Mouse (Mus musculus) cerebellum, adult 2 months (tissue): ENCODE measurements at regions not wholly inside any gene's neighbourhood (a gene's known extent, or its start where the extent isn't known, plus 50 kb on each side); places are given as distances from the start of the nearest gene placed in this dataset.

Experiments used
- DNase-seq, 2 experiments: peaks; one replicate each; pipeline ENCODE4 v3.0.0; 2021
- H3K27ac ChIP-seq: fragments of 200-500 bp; 2 replicates; pipeline ENCODE4 v1.5.1; 2012; ENCODE audit warnings: low read length, control low read depth, inconsistent platforms; ENCODE audit not compliant: insufficient read depth
- H3K27me3 ChIP-seq: fragments of 200-500 bp; 2 replicates; pipeline ENCODE4 v1.6.1; 2012; ENCODE audit warnings: inconsistent platforms, mild to moderate bottlenecking, low read length, moderate library complexity; ENCODE audit not compliant: control insufficient read depth, insufficient read depth
- H3K4me1 ChIP-seq: fragments of 200-500 bp; 2 replicates; pipeline ENCODE4 v1.6.1; 2011; ENCODE audit warnings: low read length; ENCODE audit not compliant: control insufficient read depth, insufficient read depth
- H3K4me3 ChIP-seq: fragments of 200-500 bp; replicated peaks from 2 replicates; pipeline ENCODE3; 2011; ENCODE audit warnings: mild to moderate bottlenecking, low read depth, low read length, control low read depth; ENCODE audit not compliant: insufficient read depth
- CTCF ChIP-seq: fragments of 200-500 bp; IDR thresholded peaks from 2 replicates; pipeline ENCODE4 v1.5.1; 2011; ENCODE audit warnings: low read depth, mild to moderate bottlenecking, control low read depth, low read length, moderate library complexity, borderline replicate concordance; ENCODE audit not compliant: insufficient read depth
- POLR2A ChIP-seq: fragments of 200-500 bp; IDR thresholded peaks from 2 replicates; pipeline ENCODE4 v1.6.1; 2011; ENCODE audit warnings: low read length, control low read depth, borderline replicate concordance; ENCODE audit not compliant: insufficient read depth
- WGBS: fragments of 180-500 bp; shearing (Covaris S2); methylation state at CpG from one replicate; pipeline ENCODE4 v1.1.7; 2018; 5-methylcytosine and 5-hydroxymethylcytosine counted together

DNA sequence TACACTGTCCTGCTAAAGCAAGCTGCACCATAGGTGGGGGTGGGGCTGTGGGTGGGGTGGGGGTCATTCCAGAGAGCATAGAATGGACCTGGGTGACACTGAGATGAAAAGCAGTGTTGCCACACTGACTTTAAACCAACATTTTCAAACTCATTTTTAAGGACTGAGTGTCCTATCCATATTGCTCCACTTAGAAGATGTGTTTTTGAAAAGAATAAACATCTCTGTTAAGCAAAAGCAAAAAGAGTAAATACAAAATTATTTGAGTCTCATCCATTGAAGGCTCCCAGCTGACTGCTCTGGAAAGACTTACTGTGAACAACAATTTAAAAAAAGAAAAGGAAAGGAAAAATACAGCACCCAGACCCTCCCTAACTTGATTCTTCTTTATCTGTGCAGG, 202.3 kb upstream of the Usp24 start:
- H3K27ac ChIP-seq: no peak overlapping the region
- H3K4me3 ChIP-seq: no peak overlapping the region
- TF ChIP-seq CTCF (no peak), POLR2A (no peak)
- DNase-seq: no peak
- no peaks in the 10 kb centered on the region for H3K4me1 ChIP-seq
- no peaks in the 10 kb centered on the region for H3K27me3 ChIP-seq

DNA sequence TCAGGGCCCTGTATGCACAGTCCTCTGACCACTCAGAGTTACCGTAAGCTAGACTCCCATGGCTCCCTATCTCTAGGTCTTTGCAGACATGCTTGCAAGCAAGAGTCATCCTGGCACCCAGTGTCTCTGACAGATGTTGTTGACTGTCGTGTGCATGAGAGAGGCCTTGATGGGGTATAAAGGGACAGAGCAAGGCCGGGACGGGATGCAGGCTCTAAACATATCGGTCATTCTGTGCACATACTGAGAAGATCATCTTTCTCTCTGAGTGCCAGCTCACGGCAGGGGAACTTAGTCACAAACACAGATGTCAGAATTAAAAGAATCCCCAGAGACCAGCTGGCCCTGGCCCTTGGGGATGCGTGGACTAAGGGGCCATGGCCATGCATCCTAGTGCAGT, 199.4 kb upstream of the Usp24 start:
- TF ChIP-seq CTCF (no peak), POLR2A (no peak)
- no peaks in the 10 kb centered on the region for H3K4me1 ChIP-seq
- H3K27ac ChIP-seq: no peak overlapping the region
- H3K4me3 ChIP-seq: no peak overlapping the region
- WGBS: 39% methylated on average over 7 of the region's 7 CpGs
- no peak for DNase-seq
- H3K27me3 ChIP-seq: no peaks in the 10 kb centered on the region

DNA sequence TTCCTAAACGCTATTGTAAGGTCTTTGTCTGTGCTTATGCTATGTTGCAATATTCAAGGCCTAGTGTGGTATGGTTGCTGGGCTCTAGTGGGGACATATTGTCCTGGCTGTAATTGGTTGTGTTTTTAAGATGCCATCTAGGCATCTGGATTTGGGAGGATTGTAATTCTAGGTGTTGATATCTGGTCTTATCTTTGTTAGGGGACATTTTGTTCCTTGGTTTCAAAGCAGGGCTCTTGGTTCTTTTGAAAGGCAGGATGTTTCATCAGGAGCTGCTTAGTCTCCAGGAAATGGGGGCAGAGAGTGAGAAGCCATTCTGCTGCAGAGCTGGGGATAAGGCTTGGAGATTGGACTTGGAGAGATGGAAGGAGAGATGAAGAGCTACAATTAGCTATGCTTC, 194.7 kb upstream of the Usp24 start:
- DNase-seq: no peak

DNA sequence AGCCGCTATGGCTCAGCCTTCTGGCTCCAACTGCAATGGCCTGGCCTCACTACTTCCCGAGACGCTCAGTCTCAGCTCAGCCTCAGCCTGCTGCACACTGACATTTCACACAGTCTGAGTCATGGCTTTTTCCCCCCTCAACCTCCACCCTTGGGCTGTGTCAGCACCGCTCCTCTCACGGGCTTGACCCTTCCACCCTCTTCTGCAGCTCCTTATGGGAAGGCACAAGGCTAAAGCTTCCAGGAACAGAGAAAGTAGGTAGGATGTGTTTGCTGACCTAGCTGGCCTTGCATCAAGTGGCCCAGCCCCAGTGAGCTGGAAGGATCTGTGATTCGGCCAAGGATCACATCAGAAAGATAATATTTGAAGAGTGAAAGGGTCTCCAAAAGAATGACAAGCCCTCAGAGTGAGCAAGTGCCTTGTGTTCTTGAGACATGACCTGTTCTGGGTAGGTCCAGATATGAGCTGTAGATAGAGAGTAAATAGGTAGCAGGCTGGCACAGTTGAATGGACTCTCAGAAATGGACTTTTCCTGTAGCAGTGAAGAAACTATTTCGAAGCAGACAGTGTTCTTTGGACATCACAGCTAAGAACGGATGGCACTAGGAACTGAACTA, 192.9 kb upstream of the Usp24 start:
- no peak overlapping the region for H3K27ac ChIP-seq
- WGBS: 90% methylated on average over 8 of the region's 8 CpGs
- no peak overlapping the region for H3K4me3 ChIP-seq
- DNase-seq: no peak
- no peaks in the 10 kb centered on the region for H3K27me3 ChIP-seq
- no peaks in the 10 kb centered on the region for H3K4me1 ChIP-seq
- TF ChIP-seq POLR2A (no peak), CTCF (no peak)

More for the DNA sequence above, 194.7 kb upstream of the Usp24 start:
- H3K4me1 ChIP-seq: no peaks in the 10 kb centered on the region
- H3K27ac ChIP-seq: no peak overlapping the region
- no peaks in the 10 kb centered on the region for H3K27me3 ChIP-seq
- TF ChIP-seq POLR2A (no peak), CTCF (no peak)
- H3K4me3 ChIP-seq: no peak overlapping the region
- 91% methylated on average over 1 of the region's 1 CpGs for WGBS

DNA sequence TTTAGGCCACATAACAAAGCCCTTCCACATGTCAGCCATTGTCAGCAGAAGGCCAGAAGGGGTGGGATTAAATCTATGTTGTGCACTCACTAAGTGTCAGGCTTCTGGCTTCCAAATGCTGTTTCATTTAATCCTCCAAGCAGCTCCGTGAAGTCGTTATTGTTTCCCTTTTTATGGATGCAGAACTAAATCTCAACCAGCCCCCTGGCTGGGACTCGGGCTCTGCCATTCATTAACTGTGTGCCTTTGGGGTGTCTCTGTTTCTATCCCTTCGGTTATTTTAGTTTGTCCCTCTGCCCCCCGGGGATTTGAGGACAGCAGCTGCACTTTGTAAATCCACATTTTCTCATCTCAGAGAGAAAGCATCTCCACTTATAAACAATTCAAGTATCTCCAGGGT, 188.8 kb upstream of the Usp24 start:
- H3K27me3 ChIP-seq: no peaks in the 10 kb centered on the region
- no peak for DNase-seq
- no peak overlapping the region for H3K27ac ChIP-seq
- H3K4me3 ChIP-seq: no peak overlapping the region
- 52% methylated on average over 5 of the region's 5 CpGs for WGBS
- no peak for TF ChIP-seq POLR2A
- TF ChIP-seq CTCF: no peak
- H3K4me1 ChIP-seq: no peaks in the 10 kb centered on the region

DNA sequence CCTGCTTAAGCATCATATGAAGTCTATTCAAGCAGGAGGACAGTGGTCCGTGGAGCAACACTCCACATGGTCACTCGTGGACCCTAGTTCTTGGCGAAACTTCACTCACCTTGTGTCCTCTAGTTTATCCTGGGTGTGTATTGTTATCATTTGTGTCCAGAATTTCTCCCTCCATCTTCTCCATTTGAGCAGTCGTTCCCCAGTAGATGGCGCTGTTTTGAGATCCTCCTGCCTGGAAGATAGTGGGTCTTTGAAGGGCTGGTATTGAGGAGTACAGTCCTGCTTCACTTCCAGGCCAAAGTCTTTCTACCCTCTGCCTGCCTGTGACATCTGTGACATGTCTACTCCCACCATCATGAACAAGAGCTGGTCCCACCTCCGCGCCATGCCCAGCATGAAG, 188.4 kb upstream of the Usp24 start:
- Histone ChIP-seq H3K4me3 (no peak overlapping the region), H3K27me3 (no peaks in the 10 kb centered on the region), H3K27ac (no peak overlapping the region), H3K4me1 (no peaks in the 10 kb centered on the region)
- TF ChIP-seq CTCF (no peak), POLR2A (no peak)
- DNase-seq: no peak
- 59% methylated on average over 7 of the region's 7 CpGs for WGBS

DNA sequence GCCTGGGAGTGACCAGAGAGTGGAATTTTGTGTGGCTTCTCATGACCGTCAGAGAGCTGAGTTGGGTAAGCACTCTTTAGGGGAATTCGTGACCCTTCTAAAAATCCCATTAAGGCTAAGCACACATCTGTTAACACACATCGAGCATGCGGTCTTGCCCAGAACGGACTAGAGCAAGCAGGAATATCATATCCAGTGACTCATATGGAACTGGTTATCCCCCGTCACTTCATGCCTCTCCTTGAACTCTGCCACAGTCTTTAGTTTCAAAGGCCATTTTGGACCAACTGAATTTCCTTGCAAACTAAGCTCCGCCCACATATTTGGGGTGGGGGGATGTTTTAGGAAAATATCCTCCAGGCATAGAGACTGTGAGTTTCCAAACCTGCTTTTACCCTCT, 186.7 kb upstream of the Usp24 start:
- TF ChIP-seq POLR2A (no peak), CTCF (no peak)
- Histone ChIP-seq H3K27ac (no peak overlapping the region), H3K27me3 (no peaks in the 10 kb centered on the region), H3K4me1 (no peaks in the 10 kb centered on the region), H3K4me3 (no peak overlapping the region)
- no peak for DNase-seq
- 90% methylated on average over 7 of the region's 7 CpGs for WGBS

DNA sequence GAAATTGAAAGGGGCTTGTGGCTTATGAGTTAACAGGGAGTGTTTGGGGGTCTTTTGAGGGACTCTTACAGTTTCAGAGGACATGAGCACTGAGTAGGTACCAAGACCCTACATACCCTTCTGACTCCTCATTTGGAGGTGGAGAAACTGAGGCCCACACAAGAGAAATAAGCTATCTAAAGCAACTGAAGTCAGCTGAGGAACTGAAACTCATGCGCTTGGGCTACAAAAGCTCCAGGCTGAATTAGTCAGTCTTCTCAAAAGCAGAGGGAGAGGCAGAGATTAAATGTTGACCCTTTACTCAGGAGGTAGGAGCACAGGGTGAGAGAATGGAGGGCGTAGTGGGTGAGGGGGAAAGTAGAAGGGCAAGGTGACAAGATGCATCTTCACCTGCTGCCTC, 186.2 kb upstream of the Usp24 start:
- Histone ChIP-seq H3K27ac (no peak overlapping the region), H3K4me1 (no peaks in the 10 kb centered on the region), H3K27me3 (no peaks in the 10 kb centered on the region), H3K4me3 (no peak overlapping the region)
- TF ChIP-seq POLR2A (no peak), CTCF (no peak)
- no peak for DNase-seq
- WGBS: 97% methylated on average over 2 of the region's 2 CpGs
